Mouse (Mus musculus) forebrain, embryonic 14.5 days (tissue): Measurements from ENCODE around the gene Pdzd9. TPM values are rescaled to one million over a fixed set of nuclear protein-coding genes. Genes with fewer than 3 reads are reported as not detected.
A peak's percentile ranks its signal among the peaks of the same experiment; 100 is the strongest.

Experiments
- ATAC-seq: fragments of 200-750 bp; cut with Nextera tagmentation; 2 replicates; pipeline ENCODE4 v1.8.0; 2017; ENCODE audit warnings: mild to moderate bottlenecking, moderate library complexity
- DNase-seq: peaks from one replicate; pipeline ENCODE4 v3.0.0-alpha.2; 2015; ENCODE audit warnings: low spot score
- H3K27ac ChIP-seq: fragments of 300-500 bp; sonication (generic); 2 replicates; pipeline ENCODE4 v1.5.1; 2014; ENCODE audit warnings: low read depth, mild to moderate bottlenecking, control low read depth, low read length, moderate library complexity
- H3K27me3 ChIP-seq: fragments of 300-500 bp; sonication (generic); replicated peaks from 2 replicates; pipeline ENCODE4 v1.6.1; 2014; ENCODE audit warnings: low read length, control low read depth, mixed read lengths; ENCODE audit not compliant: control insufficient read depth, insufficient read depth
- H3K36me3 ChIP-seq: fragments of 300-500 bp; sonication (generic); 2 replicates; pipeline ENCODE4 v1.6.1; 2014; ENCODE audit warnings: low read length, control low read depth; ENCODE audit not compliant: control insufficient read depth, insufficient read depth
- H3K4me1 ChIP-seq: fragments of 300-500 bp; sonication (generic); 2 replicates; pipeline ENCODE4 v1.6.1; 2014; ENCODE audit warnings: antibody characterized with exemption, low read length, control low read depth; ENCODE audit not compliant: control insufficient read depth, insufficient read depth
- H3K4me2 ChIP-seq: fragments of 300-500 bp; sonication (generic); 2 replicates; pipeline ENCODE4 v1.6.1; 2014; ENCODE audit warnings: mild to moderate bottlenecking, control low read depth, low read length
- H3K4me3 ChIP-seq: fragments of 300-500 bp; sonication (generic); 2 replicates; pipeline ENCODE4 v1.5.1; 2014; ENCODE audit warnings: low read depth, low read length, control low read depth
- H3K9ac ChIP-seq: fragments of 300-500 bp; sonication (generic); 2 replicates; pipeline ENCODE4 v1.6.1; 2014; ENCODE audit warnings: mild to moderate bottlenecking, low read length, control low read depth, moderate library complexity
- H3K9me3 ChIP-seq: fragments of 300-500 bp; sonication (generic); replicated peaks from 2 replicates; pipeline ENCODE4 v1.6.1; 2016; ENCODE audit warnings: low read length, control low read depth, mixed read lengths; ENCODE audit not compliant: control insufficient read depth
- WGBS: fragments of 180-500 bp; shearing (Covaris S2); extraction: QIAGEN DNeasy Blood & Tissue Kit; methylation state at CpG from one replicate; pipeline ENCODE4 v1.1.7; 2014; 5-methylcytosine and 5-hydroxymethylcytosine counted together
- polyA plus RNA-seq: library from polyadenylated mRNA; unstranded; fragments of >200 nt; fragmentation: Nextera tagmentation; extraction: Ambion mirVana; gene quantifications from 2 replicates; pipeline ENCODE4 v1.2.1, GENCODE M21; 2014

The Pdzd9 gene
- polyA plus RNA-seq, 1 experiment from 2014 or later: 0.08 TPM

- WGBS: 10% methylated on average over 9 of the region's 9 CpGs
These were observed 35.8 kb downstream of the Pdzd9 start for GRCm38 (mm10) chr7:120634301-120634700.

GRCm38 (mm10) chr7:120632518-120632917 lies 37.6 kb downstream of the Pdzd9 start:
- no peak overlapping the region for H3K4me3 ChIP-seq
- ATAC-seq: no peak
- H3K36me3 ChIP-seq: peaks cover under 1% of the 10 kb centered on the region; the same call in 1 of the 2 replicates
- no peak overlapping the region for H3K4me2 ChIP-seq
- peaks cover 15% of the 10 kb centered on the region; the same call in 1 of the 2 replicates for H3K4me1 ChIP-seq
- H3K9ac ChIP-seq: no peak overlapping the region
- no peak overlapping the region for H3K27ac ChIP-seq
- H3K27me3 ChIP-seq: no peaks in the 10 kb centered on the region
- 76% methylated on average over 1 of the region's 1 CpGs for WGBS
- peak; percentile 36 for DNase-seq
- H3K9me3 ChIP-seq: no peaks in the 10 kb centered on the region

More at GRCm38 (mm10) chr7:120634301-120634700, 35.8 kb downstream of the Pdzd9 start:
- H3K4me1 ChIP-seq: peaks cover 15% of the 10 kb centered on the region; the same call in 1 of the 2 replicates
- peaks cover 15% of the 10 kb centered on the region for H3K36me3 ChIP-seq
- peak overlapping the region; percentile 96 for H3K9ac ChIP-seq
- H3K27me3 ChIP-seq: no peaks in the 10 kb centered on the region
- no peaks in the 10 kb centered on the region for H3K9me3 ChIP-seq
- H3K27ac ChIP-seq: 0 out of 2 replicates have a peak overlapping the region, but pooled peaks have one; percentile 82
- H3K4me2 ChIP-seq: peak overlapping the region; percentile 76
- DNase-seq (no peak), ATAC-seq (peak; percentile 21; the same call in 1 of the 2 replicates)
- peak overlapping the region; percentile 97 for H3K4me3 ChIP-seq

DNA sequence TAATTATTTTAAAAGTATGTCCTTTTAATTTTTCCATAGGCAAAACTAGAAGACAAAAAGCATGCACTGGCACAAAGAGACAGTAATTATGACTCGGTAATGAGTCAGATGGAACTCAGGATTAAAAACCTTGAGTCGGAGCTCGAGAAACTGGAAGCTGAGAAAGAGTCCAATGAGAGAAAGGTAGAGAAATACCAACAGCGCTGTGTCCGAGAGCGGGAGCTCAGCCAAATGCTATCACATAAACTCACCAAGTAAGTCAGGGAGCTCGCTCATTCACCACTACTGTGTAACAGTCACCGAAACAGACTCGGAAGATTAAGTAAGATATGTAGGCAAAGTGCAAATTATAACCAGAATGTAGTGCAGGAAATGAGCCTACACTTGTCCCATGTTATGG lies 49.3 kb downstream of the Pdzd9 start:
- Histone ChIP-seq H3K4me2 (no peak overlapping the region), H3K4me1 (no peaks in the 10 kb centered on the region), H3K27ac (no peak overlapping the region), H3K9ac (no peak overlapping the region), H3K36me3 (no peaks in the 10 kb centered on the region), H3K27me3 (no peaks in the 10 kb centered on the region), H3K9me3 (no peaks in the 10 kb centered on the region), H3K4me3 (no peak overlapping the region)
- DNase-seq: no peak
- WGBS: 86% methylated on average over 9 of the region's 9 CpGs
- no peak for ATAC-seq

GRCm38 (mm10) chr7:120620075-120620771 lies 49.9 kb downstream of the Pdzd9 start:
- H3K4me2 ChIP-seq: no peak overlapping the region
- no peaks in the 10 kb centered on the region for H3K9me3 ChIP-seq
- ATAC-seq: no peak
- H3K27me3 ChIP-seq: no peaks in the 10 kb centered on the region
- DNase-seq: no peak
- 67% methylated on average over 8 of the region's 8 CpGs for WGBS
- no peak overlapping the region for H3K4me3 ChIP-seq
- no peaks in the 10 kb centered on the region for H3K36me3 ChIP-seq
- H3K9ac ChIP-seq: no peak overlapping the region
- no peaks in the 10 kb centered on the region for H3K4me1 ChIP-seq
- H3K27ac ChIP-seq: no peak overlapping the region

Other genes with a start within 250 kb of the Pdzd9 start
- gene Uqcrc2, start 35.2 kb downstream of the Pdzd9 start, polyA plus RNA-seq: 268 and 275 TPM in 2 replicates
- gene Mosmo, start 7.3 kb upstream of the Pdzd9 start, polyA plus RNA-seq: 15.0 and 15.6 TPM in 2 replicates
- 1.1 and 1.6 TPM in 2 replicates for gene Vwa3a, start 69.0 kb upstream of the Pdzd9 start, polyA plus RNA-seq
- not detected in 2 replicates for gene Gm5737, start 142.0 kb upstream of the Pdzd9 start, polyA plus RNA-seq
- 9.1 and 11.3 TPM in 2 replicates for gene Eef2k, start 172.5 kb upstream of the Pdzd9 start, polyA plus RNA-seq
- gene Polr3e, start 247.4 kb upstream of the Pdzd9 start, polyA plus RNA-seq: 22.7 and 23.2 TPM in 2 replicates